ENCODE assay signal across 17 mouse cellular contexts in the genomic region with DNA sequence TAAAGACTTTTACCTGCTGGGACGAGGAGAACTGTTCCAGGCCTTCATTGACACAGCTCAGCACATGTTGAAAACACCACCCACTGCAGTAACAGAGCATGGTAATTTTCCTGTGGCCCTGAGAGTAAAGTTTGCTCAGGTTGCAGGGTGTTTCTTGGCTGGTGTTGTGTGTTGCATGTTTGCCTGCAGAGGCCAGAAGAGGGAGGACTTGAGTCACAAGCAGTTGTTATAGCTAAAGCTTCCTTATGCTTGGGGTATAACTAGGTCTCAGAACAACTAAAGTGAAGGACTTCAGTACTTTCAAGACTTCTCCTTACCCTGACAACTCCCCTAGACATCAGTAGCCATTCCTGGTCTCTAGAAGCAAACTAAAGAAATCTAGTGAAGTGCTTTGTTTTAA. TPM values are rescaled to one million over a fixed set of nuclear protein-coding genes. Genes with fewer than 3 reads are reported as not detected.
A peak's percentile ranks its signal among the peaks of the same experiment; 100 is the strongest.
DNase-seq lines count a peak whose midpoint lies in the region; ATAC-seq and TF ChIP-seq lines count a peak whose summit lies in the region.
"Had no signal": no experiment of that assay in that cellular context is flagged by ENCODE, and none has a peak within 500 bp of the region (broad histone marks: within the 10 kb centered on the region; RNA-seq: fewer than 3 reads in every experiment).

No protein-coding gene starts in this region.

- DNase-seq in embryo, embryonic 10 days (ENCODE audit: low spot score): peak; percentile 13
- DNase-seq in embryo, embryonic 10.5 days (ENCODE audit: low spot score): no peak
- no peak for DNase-seq in kidney, adult 2 months
- DNase-seq in kidney, adult 8-10 months: no peak
- no peak for DNase-seq in midbrain, postnatal 0 days (ENCODE audit: low spot score)
- peak; percentile 23 for DNase-seq in limb, embryonic 10.5 days (ENCODE audit: low spot score)
- DNase-seq: B cell, adult 2 months; cerebellum, postnatal 36 days; kidney, postnatal 10 days; layer of hippocampus, adult 9-11 months; right cerebral cortex, postnatal 25 days had no signal

- 0 out of 2 replicates have a peak, but pooled peaks have one; percentile 20 for TF ChIP-seq CTCF in kidney, adult 2 months (conservative IDR thresholded peaks at IDR 0.05; ENCODE audit: insufficient read depth, insufficient read length, low read depth, low read length)
- TF ChIP-seq CTCF in midbrain, postnatal 0 days (IDR thresholded peaks at IDR 0.05): peak; percentile 47

- no peak overlapping the region for H3K9ac ChIP-seq in midbrain, postnatal 0 days (replicated peaks; ENCODE audit: low read length, poor library complexity, severe bottlenecking)
- no peak overlapping the region for H3K9ac ChIP-seq in midbrain, embryonic 15.5 days
- H3K9ac ChIP-seq: embryonic facial prominence, embryonic 13.5 days; hindbrain, embryonic 15.5 days had no signal

- H3K4me3 ChIP-seq in kidney, adult 2 months (ENCODE audit: insufficient read depth, low read depth, low read length): no peak overlapping the region
- no peak overlapping the region for H3K4me3 ChIP-seq in midbrain, postnatal 0 days (ENCODE audit: low read depth, low read length)
- H3K4me3 ChIP-seq in midbrain, embryonic 15.5 days: no peak overlapping the region
- no peak overlapping the region for H3K4me3 ChIP-seq in limb, embryonic 10.5 days
- H3K4me3 ChIP-seq: embryonic facial prominence, embryonic 13.5 days; hindbrain, embryonic 15.5 days; midbrain, embryonic 10.5 days had no signal

- no peak overlapping the region for H3K4me2 ChIP-seq in midbrain, postnatal 0 days (ENCODE audit: low read depth, low read length, poor library complexity, severe bottlenecking)
- no peak overlapping the region for H3K4me2 ChIP-seq in midbrain, embryonic 15.5 days
- H3K4me2 ChIP-seq: embryonic facial prominence, embryonic 13.5 days; hindbrain, embryonic 15.5 days had no signal

- TF ChIP-seq POLR2A in kidney, adult 2 months (IDR thresholded peaks at IDR 0.05; ENCODE audit: low read depth, low read length): no peak

- H3K27me3 ChIP-seq in kidney, adult 2 months (replicated peaks; ENCODE audit: control insufficient read depth, insufficient read depth, low read length): no peaks in the 10 kb centered on the region
- no peaks in the 10 kb centered on the region for H3K27me3 ChIP-seq in midbrain, postnatal 0 days (ENCODE audit: insufficient read depth, low read length)
- H3K27me3 ChIP-seq in midbrain, embryonic 15.5 days (replicated peaks): no peaks in the 10 kb centered on the region
- no peaks in the 10 kb centered on the region for H3K27me3 ChIP-seq in limb, embryonic 10.5 days (ENCODE audit: low read depth, poor library complexity, severe bottlenecking)
- H3K27me3 ChIP-seq: embryonic facial prominence, embryonic 13.5 days; hindbrain, embryonic 15.5 days had no signal

- no peaks in the 10 kb centered on the region for H3K9me3 ChIP-seq in midbrain, postnatal 0 days (ENCODE audit: low read length)
- no peaks in the 10 kb centered on the region for H3K9me3 ChIP-seq in midbrain, embryonic 15.5 days
- H3K9me3 ChIP-seq in limb, embryonic 10.5 days (replicated peaks): no peaks in the 10 kb centered on the region
- H3K9me3 ChIP-seq: embryonic facial prominence, embryonic 13.5 days; G1E; hindbrain, embryonic 15.5 days; midbrain, embryonic 10.5 days had no signal

- WGBS in kidney, adult 2 months: 65% methylated on average over 1 of the region's 1 CpGs
- WGBS in midbrain, postnatal 0 days: 68% methylated on average over 1 of the region's 1 CpGs
- 81% methylated on average over 1 of the region's 1 CpGs for WGBS in midbrain, embryonic 15.5 days
- 71% methylated on average over 1 of the region's 1 CpGs for WGBS in limb, embryonic 10.5 days

- peaks cover 18% of the 10 kb centered on the region for H3K36me3 ChIP-seq in kidney, adult 2 months (ENCODE audit: control insufficient read depth, insufficient read depth, low read length)
- H3K36me3 ChIP-seq in midbrain, postnatal 0 days (ENCODE audit: insufficient read depth, low read length): peaks cover 66% of the 10 kb centered on the region
- peaks cover 78% of the 10 kb centered on the region for H3K36me3 ChIP-seq in midbrain, embryonic 15.5 days (replicated peaks)
- peaks cover 97% of the 10 kb centered on the region for H3K36me3 ChIP-seq in limb, embryonic 10.5 days

- H3K4me1 ChIP-seq in kidney, adult 2 months (ENCODE audit: control insufficient read depth, insufficient read depth, low read length): no peaks in the 10 kb centered on the region
- H3K4me1 ChIP-seq in midbrain, postnatal 0 days (ENCODE audit: insufficient read depth, low read length): no peaks in the 10 kb centered on the region
- no peaks in the 10 kb centered on the region for H3K4me1 ChIP-seq in midbrain, embryonic 15.5 days
- H3K4me1 ChIP-seq in limb, embryonic 10.5 days: no peaks in the 10 kb centered on the region
- H3K4me1 ChIP-seq: embryonic facial prominence, embryonic 13.5 days; hindbrain, embryonic 15.5 days; midbrain, embryonic 10.5 days had no signal

- ATAC-seq in midbrain, postnatal 0 days (ENCODE audit: low FRiP score): no peak
- no peak for ATAC-seq in midbrain, embryonic 15.5 days (replicated peaks)
- ATAC-seq in activated CD4-positive, CD25-positive, alpha-beta regulatory T cell, adult 4 months: no peak

- no peak overlapping the region for H3K27ac ChIP-seq in kidney, adult 2 months (ENCODE audit: insufficient read depth, low read depth, low read length)
- H3K27ac ChIP-seq in midbrain, postnatal 0 days (ENCODE audit: low read depth, low read length): no peak overlapping the region
- H3K27ac ChIP-seq in midbrain, embryonic 15.5 days: no peak overlapping the region
- H3K27ac ChIP-seq in limb, embryonic 10.5 days: no peak overlapping the region
- H3K27ac ChIP-seq: embryonic facial prominence, embryonic 13.5 days; hindbrain, embryonic 15.5 days; midbrain, embryonic 10.5 days had no signal

RNA-seq across cellular contexts. Expression of gene Zscan29, which starts 17.6 kb away (rescaled TPM):
- 4.8 and 5.8 TPM in 2 replicates for polyA plus RNA-seq in kidney, adult 2 months (2012; rRNA removed)
- total RNA-seq in midbrain, postnatal 0 days (2014; rRNA removed): 6.5 and 7.2 TPM in 2 replicates
- polyA plus RNA-seq in midbrain, postnatal 0 days (2015; fragmentation: Nextera tagmentation; extraction: Ambion mirVana): 4.5 and 4.8 TPM in 2 replicates
- polyA plus RNA-seq in midbrain, embryonic 15.5 days (2015; fragmentation: Nextera tagmentation; extraction: Ambion mirVana): 7.0 and 7.1 TPM in 2 replicates
- polyA plus RNA-seq in limb, embryonic 10.5 days (2016; fragmentation: Nextera tagmentation; extraction: Ambion mirVana): 9.8 and 10.2 TPM in 2 replicates
- 10 to 100 TPM; 26.5 to 33.9 TPM for polyA plus RNA-seq in activated CD4-positive, CD25-positive, alpha-beta regulatory T cell, adult 4 months (2017; shearing (Covaris generic))

RNA-seq across cellular contexts. Expression of gene Tubgcp4, which starts 18.1 kb away (rescaled TPM):
- polyA plus RNA-seq in kidney, adult 2 months (2012; rRNA removed): 25.8 and 29.7 TPM in 2 replicates
- total RNA-seq in midbrain, postnatal 0 days (2014; rRNA removed): 35.8 and 38.2 TPM in 2 replicates
- polyA plus RNA-seq in midbrain, postnatal 0 days (2015; fragmentation: Nextera tagmentation; extraction: Ambion mirVana): 21.2 and 23.0 TPM in 2 replicates
- 54.6 and 56.9 TPM in 2 replicates for polyA plus RNA-seq in midbrain, embryonic 15.5 days (2015; fragmentation: Nextera tagmentation; extraction: Ambion mirVana)
- polyA plus RNA-seq in limb, embryonic 10.5 days (2016; fragmentation: Nextera tagmentation; extraction: Ambion mirVana): 78.0 and 82.8 TPM in 2 replicates
- 10 to 100 TPM; 67.7 to 89.4 TPM for polyA plus RNA-seq in activated CD4-positive, CD25-positive, alpha-beta regulatory T cell, adult 4 months (2017; shearing (Covaris generic))

RNA-seq across cellular contexts. Expression of gene Lcmt2, which starts 48.1 kb away (rescaled TPM):
- polyA plus RNA-seq in kidney, adult 2 months (2012; rRNA removed): 9.8 and 11.6 TPM in 2 replicates
- total RNA-seq in midbrain, postnatal 0 days (2014; rRNA removed): 10.0 and 11.2 TPM in 2 replicates
- 13.5 and 14.8 TPM in 2 replicates for polyA plus RNA-seq in midbrain, postnatal 0 days (2015; fragmentation: Nextera tagmentation; extraction: Ambion mirVana)
- 21.7 and 23.1 TPM in 2 replicates for polyA plus RNA-seq in midbrain, embryonic 15.5 days (2015; fragmentation: Nextera tagmentation; extraction: Ambion mirVana)
- polyA plus RNA-seq in limb, embryonic 10.5 days (2016; fragmentation: Nextera tagmentation; extraction: Ambion mirVana): 18.2 and 22.6 TPM in 2 replicates
- 1 to 10 TPM; 4.1 to 6.3 TPM for polyA plus RNA-seq in activated CD4-positive, CD25-positive, alpha-beta regulatory T cell, adult 4 months (2017; shearing (Covaris generic))

RNA-seq across cellular contexts. Expression of gene Adal, which starts 48.3 kb away (rescaled TPM):
- 5.6 and 8.0 TPM in 2 replicates for polyA plus RNA-seq in kidney, adult 2 months (2012; rRNA removed)
- total RNA-seq in midbrain, postnatal 0 days (2014; rRNA removed): 17.1 and 21.7 TPM in 2 replicates
- polyA plus RNA-seq in midbrain, postnatal 0 days (2015; fragmentation: Nextera tagmentation; extraction: Ambion mirVana): 18.2 and 19.1 TPM in 2 replicates
- polyA plus RNA-seq in midbrain, embryonic 15.5 days (2015; fragmentation: Nextera tagmentation; extraction: Ambion mirVana): 32.1 and 32.4 TPM in 2 replicates
- polyA plus RNA-seq in limb, embryonic 10.5 days (2016; fragmentation: Nextera tagmentation; extraction: Ambion mirVana): 15.4 and 22.2 TPM in 2 replicates
- polyA plus RNA-seq in activated CD4-positive, CD25-positive, alpha-beta regulatory T cell, adult 4 months (2017; shearing (Covaris generic)): 10 to 100 TPM; 20.4 to 22.6 TPM

Comparison
In these comparisons a context has a peak if more than half of its experiments do, and no peak if none do; other contexts are left out.
1. DNase-seq: peak in embryo, embryonic 10 days (single experiment) and limb, embryonic 10.5 days (single experiment); none in embryo, embryonic 10.5 days (single experiment), kidney, adult 2 months (single experiment), kidney, adult 8-10 months (0 of 2) and midbrain, postnatal 0 days (single experiment).